Mouse (Mus musculus) large intestine, adult 2 months (tissue): Measurements from ENCODE around the gene 2810004N23Rik. TPM values are rescaled to one million over a fixed set of nuclear protein-coding genes. Genes with fewer than 3 reads are reported as not detected.

ENCODE experiments used
- DNase-seq: peaks from one replicate; pipeline ENCODE4 v3.0.0-alpha.2; 2012; ENCODE audit warnings: low read depth, low spot score
- WGBS: fragments of 180-500 bp; shearing (Covaris S2); methylation state at CpG from one replicate; pipeline ENCODE4 v1.1.7; 2018; 5-methylcytosine and 5-hydroxymethylcytosine counted together
- polyA plus RNA-seq: library from polyadenylated mRNA; depleted of rRNA; stranded (reverse); fragments of >200 nt; gene quantifications from 2 replicates; pipeline ENCODE4 v1.2.3, GENCODE M21; 2012

Gene 2810004N23Rik
- polyA plus RNA-seq, 1 experiment, result 8.6 TPM

GRCm38 (mm10) chr8:124830050-124830449 is 32.9 kb downstream of the 2810004N23Rik start:
- 78% methylated on average over 13 of the region's 13 CpGs for WGBS
- no peak for DNase-seq

- 83% methylated on average over 24 of the region's 24 CpGs for WGBS
- DNase-seq, result no peak
Measured at GRCm38 (mm10) chr8:124828561-124829240, 34.2 kb downstream of the 2810004N23Rik start.

DNA sequence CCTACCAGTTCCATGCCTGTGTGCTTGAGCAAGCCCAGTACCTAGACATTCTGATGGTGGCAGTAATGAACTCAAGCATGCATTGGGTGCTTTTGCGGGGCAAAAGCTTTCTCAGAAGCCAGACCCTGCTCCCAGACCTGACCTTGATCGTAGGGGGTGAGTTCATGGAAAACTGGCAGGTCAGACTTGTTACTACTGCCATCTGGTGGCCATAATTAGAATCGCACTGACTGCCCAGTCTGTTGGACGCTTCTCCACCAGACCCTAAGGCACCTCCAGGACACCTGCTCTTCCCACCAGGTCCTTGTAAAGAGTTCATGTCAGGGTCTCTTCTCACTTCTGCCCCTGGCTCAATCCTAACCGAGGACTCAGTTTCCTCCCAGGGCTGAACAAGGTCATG is 35.5 kb downstream of the 2810004N23Rik start:
- WGBS, result 3% methylated on average over 5 of the region's 5 CpGs

GRCm38 (mm10) chr8:124826658-124827057 is 36.3 kb downstream of the 2810004N23Rik start:
- DNase-seq, result no peak
- 33% methylated on average over 7 of the region's 7 CpGs for WGBS

More for the DNA sequence above, 35.5 kb downstream of the 2810004N23Rik start:
- DNase-seq, result peak; percentile 4

DNA sequence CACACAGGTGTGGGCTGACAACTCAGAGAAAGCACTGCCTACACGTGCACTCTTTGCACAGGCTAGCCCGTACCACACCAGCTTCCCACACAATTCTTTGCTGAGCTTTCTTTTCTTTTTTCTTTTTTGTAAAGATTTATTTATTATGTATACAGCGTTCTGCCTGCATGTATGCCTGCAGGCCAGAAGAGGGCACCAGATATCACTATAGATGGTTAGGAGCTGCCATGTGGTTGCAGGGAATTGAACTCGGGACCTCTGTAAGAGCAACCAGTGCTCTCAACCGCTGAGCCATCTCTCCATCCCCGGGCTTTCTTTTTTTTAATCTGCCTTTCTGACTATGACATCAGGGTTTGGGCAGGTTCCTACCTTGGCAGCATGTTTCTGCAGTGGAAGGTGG is 39.4 kb downstream of the 2810004N23Rik start:
- WGBS, result 78% methylated on average over 6 of the region's 6 CpGs
- no peak for DNase-seq

- WGBS, result 37% methylated on average over 11 of the region's 11 CpGs
- DNase-seq, result no peak
Measured at GRCm38 (mm10) chr8:124820125-124820524, 42.8 kb downstream of the 2810004N23Rik start.

DNA sequence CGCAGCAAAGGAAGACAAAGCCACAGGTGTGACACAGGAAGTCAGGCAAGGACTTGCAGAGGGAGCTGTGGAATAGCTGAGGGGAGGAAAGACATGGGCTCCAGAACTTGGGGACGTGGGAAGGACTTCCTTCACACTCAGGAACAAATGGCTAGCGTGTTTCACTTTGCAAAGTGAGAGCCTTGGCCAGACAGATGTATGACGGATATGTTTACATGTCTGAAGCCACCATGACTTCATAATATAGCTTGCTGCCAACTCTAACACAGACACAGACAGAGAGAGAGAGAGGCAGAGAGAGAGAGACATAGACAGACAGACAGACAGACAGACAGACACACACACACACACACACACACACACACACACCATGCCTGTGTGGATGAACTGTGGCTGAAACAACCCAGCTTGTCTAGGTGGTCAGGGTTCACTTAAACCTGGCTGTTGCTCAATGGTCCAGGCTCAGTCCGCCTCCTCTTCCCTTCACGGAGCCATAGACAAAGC is 43.3 kb downstream of the 2810004N23Rik start:
- WGBS, result 47% methylated on average over 6 of the region's 6 CpGs
- no peak for DNase-seq

GRCm38 (mm10) chr8:124817361-124817760 is 45.6 kb downstream of the 2810004N23Rik start:
- WGBS, result 75% methylated on average over 3 of the region's 3 CpGs
- DNase-seq, result no peak

DNA sequence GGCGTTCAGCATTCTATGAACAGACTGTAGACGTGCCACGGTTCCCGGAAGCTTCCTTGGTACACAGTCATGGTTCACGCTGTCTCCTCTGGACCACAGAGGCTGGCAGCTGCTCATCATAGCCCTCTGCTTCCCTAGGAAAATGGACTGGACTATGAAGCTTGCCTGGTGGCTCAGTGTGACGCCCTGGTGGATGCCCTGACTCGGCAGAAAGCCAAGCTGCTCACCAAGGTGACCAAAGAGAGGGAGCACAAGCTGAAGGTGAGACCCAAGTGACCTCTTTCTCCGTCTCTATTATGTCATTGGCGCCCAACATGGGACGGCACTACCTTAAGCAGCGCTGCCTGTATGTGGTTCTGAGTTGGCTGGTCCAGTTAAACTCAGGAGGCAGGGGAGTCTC is 46.1 kb downstream of the 2810004N23Rik start:
- WGBS, result 93% methylated on average over 11 of the region's 11 CpGs
- DNase-seq, result no peak

DNA sequence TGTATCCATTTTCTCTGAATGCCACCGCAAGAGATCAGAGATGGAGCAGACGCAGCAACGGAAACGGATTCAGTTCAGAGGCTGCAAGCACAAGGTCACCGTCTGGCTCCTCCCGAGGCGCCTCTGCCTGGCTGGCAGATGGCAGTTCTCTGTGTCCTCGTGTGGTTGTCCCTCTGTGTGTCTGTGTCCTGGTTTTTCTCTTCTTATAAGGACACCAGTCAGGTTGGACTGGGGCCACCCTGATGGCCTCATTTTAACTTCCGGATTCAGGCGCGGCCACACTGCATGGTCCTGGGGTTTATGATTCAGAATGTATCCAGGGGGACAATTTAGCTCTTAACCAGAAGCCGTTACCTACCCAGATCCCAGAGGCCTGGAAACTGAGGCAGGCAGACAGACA is 47.0 kb downstream of the 2810004N23Rik start:
- 81% methylated on average over 12 of the region's 12 CpGs for WGBS
- DNase-seq, result no peak

DNA sequence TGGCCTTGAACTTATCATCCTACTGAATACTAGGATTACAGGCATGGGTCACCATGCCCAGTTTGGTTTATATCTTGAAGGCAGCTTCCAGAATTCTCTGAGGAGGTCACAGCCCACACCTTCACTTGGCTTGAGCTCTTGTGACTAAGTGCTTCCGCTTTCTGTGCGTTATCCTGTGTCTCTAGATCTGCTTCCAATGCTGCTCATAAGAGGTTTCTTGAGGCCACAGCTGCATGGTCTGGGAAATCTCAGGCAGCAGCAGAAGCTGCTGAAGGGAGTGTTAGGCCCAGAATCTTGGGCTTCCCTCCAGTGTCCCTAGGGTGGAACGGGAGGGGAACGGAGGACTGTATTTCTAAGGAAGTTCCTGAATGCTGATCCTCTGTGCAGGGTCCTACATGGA is 49.6 kb downstream of the 2810004N23Rik start:
- WGBS, result 84% methylated on average over 4 of the region's 4 CpGs

GRCm38 (mm10) chr8:124810689-124811394 is 52.1 kb downstream of the 2810004N23Rik start:
- no peak for DNase-seq
- WGBS, result 30% methylated on average over 9 of the region's 9 CpGs

More for the DNA sequence above, 49.6 kb downstream of the 2810004N23Rik start:
- DNase-seq, result no peak

GRCm38 (mm10) chr8:124810056-124810610 is 52.8 kb downstream of the 2810004N23Rik start:
- 36% methylated on average over 5 of the region's 5 CpGs for WGBS
- DNase-seq, result no peak

DNA sequence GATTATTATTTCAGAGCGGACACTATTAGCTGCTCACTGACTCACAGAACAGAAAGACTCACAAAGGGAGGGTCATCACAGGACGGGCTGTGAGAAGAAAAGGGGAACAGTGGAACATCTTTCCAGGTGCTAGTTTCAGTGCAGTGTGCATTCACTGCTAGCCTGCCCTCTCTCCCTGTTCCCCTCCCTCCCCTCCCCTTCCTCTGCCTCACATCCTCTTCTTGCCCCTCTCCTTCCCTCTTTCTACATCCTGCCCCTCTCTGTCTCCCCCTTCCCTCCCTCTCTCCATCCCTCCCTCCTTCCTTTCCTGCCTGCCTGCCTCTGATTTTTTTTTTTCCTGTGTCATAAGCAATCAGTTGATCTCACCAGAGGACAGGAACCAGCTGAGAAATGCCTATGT is 53.5 kb downstream of the 2810004N23Rik start:
- DNase-seq, result no peak
- WGBS, result 47% methylated on average over 2 of the region's 2 CpGs

DNA sequence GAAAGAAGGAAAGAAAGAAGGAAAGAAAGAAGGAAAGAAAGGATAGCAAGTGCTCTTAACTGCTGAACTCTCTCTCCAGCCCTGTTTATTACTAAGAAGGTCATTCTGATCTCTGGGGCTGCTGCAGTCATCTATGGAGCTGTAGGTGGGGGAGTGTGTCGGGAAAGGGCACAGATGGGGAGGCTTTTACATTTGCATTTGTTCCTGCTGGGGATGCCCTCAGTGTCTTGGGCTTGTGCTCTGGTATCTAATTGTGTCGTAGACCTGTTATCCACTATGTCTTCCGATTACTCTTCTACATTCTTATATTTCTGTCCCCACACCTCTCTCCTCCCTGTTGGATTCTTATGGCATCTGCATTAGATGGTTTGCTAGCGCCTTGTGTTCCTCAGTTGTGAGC is 56.9 kb downstream of the 2810004N23Rik start:
- WGBS, result 91% methylated on average over 4 of the region's 4 CpGs
- DNase-seq, result no peak

- 62% methylated on average over 12 of the region's 12 CpGs for WGBS
- DNase-seq, result no peak
Measured at GRCm38 (mm10) chr8:124803824-124804702, 58.9 kb downstream of the 2810004N23Rik start.

GRCm38 (mm10) chr8:124800542-124800941 is 62.4 kb downstream of the 2810004N23Rik start:
- DNase-seq, result no peak
- WGBS, result 34% methylated on average over 11 of the region's 11 CpGs

GRCm38 (mm10) chr8:124795781-124796488 is 67.0 kb downstream of the 2810004N23Rik start:
- WGBS, result 73% methylated on average over 8 of the region's 8 CpGs
- DNase-seq, result no peak

DNA sequence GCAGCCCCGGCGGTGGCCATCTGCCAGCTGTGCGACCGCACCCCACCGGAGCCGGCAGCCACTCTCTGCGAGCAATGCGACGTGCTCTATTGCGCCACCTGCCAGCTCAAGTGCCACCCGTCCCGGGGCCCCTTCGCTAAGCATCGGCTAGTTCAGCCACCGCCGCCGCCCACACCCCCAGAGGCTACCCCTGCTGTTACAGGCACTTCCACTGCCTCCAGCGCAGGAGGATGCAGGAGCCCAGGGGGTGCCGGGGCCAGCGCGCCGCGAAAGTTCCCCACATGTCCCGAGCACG is 68.5 kb downstream of the 2810004N23Rik start:
- WGBS, result under 1% methylated on average over 25 of the region's 25 CpGs
- no peak for DNase-seq
